Mouse (Mus musculus) hindbrain, embryonic 14.5 days (tissue): Measurements from ENCODE around the gene Bicc1. TPM values are rescaled to one million over a fixed set of nuclear protein-coding genes. Genes with fewer than 3 reads are reported as not detected.
A peak's percentile ranks its signal among the peaks of the same experiment; 100 is the strongest.

ENCODE experiments used
- ATAC-seq: fragments of 200-750 bp; cut with Nextera tagmentation; 2 replicates; pipeline ENCODE4 v1.8.0; 2017; ENCODE audit warnings: moderate number of reproducible peaks, mild to moderate bottlenecking, moderate TSS enrichment, moderate library complexity; ENCODE audit not compliant: low FRiP score
- DNase-seq: peaks from one replicate; pipeline ENCODE4 v3.0.0-alpha.2; 2015; ENCODE audit warnings: low spot score
- H3K27ac ChIP-seq: fragments of 300-500 bp; sonication (generic); 2 replicates; pipeline ENCODE4 v1.5.1; 2014; ENCODE audit warnings: mild to moderate bottlenecking, moderate library complexity
- H3K27me3 ChIP-seq: fragments of 300-500 bp; sonication (generic); 2 replicates; pipeline ENCODE4 v1.6.1; 2014; ENCODE audit warnings: mild to moderate bottlenecking, low read length, mixed read lengths; ENCODE audit not compliant: control insufficient read depth, insufficient read depth
- H3K36me3 ChIP-seq: fragments of 300-500 bp; sonication (generic); replicated peaks from 2 replicates; pipeline ENCODE4 v1.6.1; 2014; ENCODE audit not compliant: control insufficient read depth, insufficient read depth
- H3K4me1 ChIP-seq: fragments of 300-500 bp; sonication (generic); replicated peaks from 2 replicates; pipeline ENCODE4 v1.6.1; 2014; ENCODE audit warnings: antibody characterized with exemption, low read length, mixed read lengths; ENCODE audit not compliant: control insufficient read depth, insufficient read depth
- H3K4me2 ChIP-seq: fragments of 300-500 bp; sonication (generic); replicated peaks from 2 replicates; pipeline ENCODE4 v1.6.1; 2014; ENCODE audit warnings: mild to moderate bottlenecking, moderate library complexity
- H3K4me3 ChIP-seq: fragments of 300-500 bp; sonication (generic); replicated peaks from 2 replicates; pipeline ENCODE4 v1.5.1; 2014; ENCODE audit warnings: mild to moderate bottlenecking, low read length
- H3K9ac ChIP-seq: fragments of 300-500 bp; sonication (generic); 2 replicates; pipeline ENCODE4 v1.6.1; 2014
- H3K9me3 ChIP-seq: fragments of 300-500 bp; sonication (generic); 2 replicates; pipeline ENCODE4 v1.6.1; 2016; ENCODE audit warnings: low read length; ENCODE audit not compliant: control insufficient read depth
- WGBS: fragments of 180-500 bp; shearing (Covaris S2); extraction: QIAGEN DNeasy Blood & Tissue Kit; methylation state at CpG from one replicate; pipeline ENCODE4 v1.1.7; 2014; 5-methylcytosine and 5-hydroxymethylcytosine counted together
- polyA plus RNA-seq: library from polyadenylated mRNA; unstranded; fragments of >200 nt; fragmentation: Nextera tagmentation; extraction: Ambion mirVana; gene quantifications from 2 replicates; pipeline ENCODE4 v1.2.1, GENCODE M21; 2014

Bicc1 gene
- polyA plus RNA-seq, 1 experiment from 2014 or later: 6.8 TPM

GRCm38 (mm10) chr10:71170771-71171170 is 11.3 kb upstream of the Bicc1 start:
- DNase-seq: no peak
- Histone ChIP-seq H3K36me3 (no peaks in the 10 kb centered on the region), H3K4me2 (no peak overlapping the region), H3K9ac (no peak overlapping the region), H3K4me1 (no peaks in the 10 kb centered on the region), H3K27me3 (no peaks in the 10 kb centered on the region), H3K27ac (no peak overlapping the region), H3K4me3 (no peak overlapping the region), H3K9me3 (no peaks in the 10 kb centered on the region)
- ATAC-seq: no peak
- WGBS: 96% methylated on average over 5 of the region's 5 CpGs

GRCm38 (mm10) chr10:71169811-71170210 is 10.3 kb upstream of the Bicc1 start:
- no peaks in the 10 kb centered on the region for H3K4me1 ChIP-seq
- no peaks in the 10 kb centered on the region for H3K36me3 ChIP-seq
- 93% methylated on average over 10 of the region's 10 CpGs for WGBS
- H3K9me3 ChIP-seq: no peaks in the 10 kb centered on the region
- H3K4me2 ChIP-seq: no peak overlapping the region
- DNase-seq (no peak), ATAC-seq (no peak)
- H3K27ac ChIP-seq: no peak overlapping the region
- no peaks in the 10 kb centered on the region for H3K27me3 ChIP-seq
- H3K4me3 ChIP-seq: no peak overlapping the region
- H3K9ac ChIP-seq: no peak overlapping the region

GRCm38 (mm10) chr10:71169171-71169570 is 9.7 kb upstream of the Bicc1 start:
- 52% methylated on average over 4 of the region's 4 CpGs for WGBS
- no peak for DNase-seq
- no peaks in the 10 kb centered on the region for H3K9me3 ChIP-seq

GRCm38 (mm10) chr10:71160449-71160848 is 949 bp upstream of the Bicc1 start:
- H3K4me1 ChIP-seq: peaks cover 8% of the 10 kb centered on the region
- H3K9ac ChIP-seq: no peak overlapping the region
- H3K4me2 ChIP-seq: no peak overlapping the region
- no peaks in the 10 kb centered on the region for H3K36me3 ChIP-seq
- 76% methylated on average over 12 of the region's 12 CpGs for WGBS
- no peaks in the 10 kb centered on the region for H3K9me3 ChIP-seq
- no peak overlapping the region; the same call in 1 of the 2 replicates for H3K4me3 ChIP-seq
- no peak overlapping the region for H3K27ac ChIP-seq
- no peak for ATAC-seq
- H3K27me3 ChIP-seq: 0 out of 2 replicates have a peak, but pooled peaks cover 8% of the 10 kb centered on the region
- DNase-seq: no peak

More at GRCm38 (mm10) chr10:71169171-71169570, 9.7 kb upstream of the Bicc1 start:
- no peak overlapping the region for H3K27ac ChIP-seq
- H3K27me3 ChIP-seq: no peaks in the 10 kb centered on the region
- no peak overlapping the region for H3K9ac ChIP-seq
- no peaks in the 10 kb centered on the region for H3K4me1 ChIP-seq
- H3K4me2 ChIP-seq: no peak overlapping the region
- no peaks in the 10 kb centered on the region for H3K36me3 ChIP-seq
- ATAC-seq: no peak
- no peak overlapping the region for H3K4me3 ChIP-seq

GRCm38 (mm10) chr10:71158940-71159675 is 392 bp downstream of the Bicc1 start:
- ATAC-seq: peak; percentile 85
- no peak for DNase-seq
- Histone ChIP-seq H3K27ac (no peak overlapping the region), H3K4me1 (peaks cover 8% of the 10 kb centered on the region), H3K4me3 (peak overlapping the region; percentile 75), H3K9me3 (no peaks in the 10 kb centered on the region), H3K4me2 (peak overlapping the region; percentile 99), H3K36me3 (no peaks in the 10 kb centered on the region), H3K27me3 (0 out of 2 replicates have a peak, but pooled peaks cover 8% of the 10 kb centered on the region), H3K9ac (peak overlapping the region; percentile 73)
- under 1% methylated on average over 58 of the region's 65 CpGs for WGBS

GRCm38 (mm10) chr10:71156569-71156968 is 2.9 kb downstream of the Bicc1 start:
- 89% methylated on average over 5 of the region's 5 CpGs for WGBS
- Histone ChIP-seq H3K9ac (no peak overlapping the region), H3K27ac (no peak overlapping the region), H3K36me3 (no peaks in the 10 kb centered on the region), H3K4me1 (peaks cover 8% of the 10 kb centered on the region), H3K4me2 (no peak overlapping the region), H3K27me3 (0 out of 2 replicates have a peak, but pooled peaks cover 8% of the 10 kb centered on the region), H3K4me3 (no peak overlapping the region), H3K9me3 (no peaks in the 10 kb centered on the region)
- no peak for DNase-seq
- no peak for ATAC-seq

GRCm38 (mm10) chr10:71153610-71154009 is 5.9 kb downstream of the Bicc1 start:
- no peak overlapping the region for H3K4me3 ChIP-seq
- no peaks in the 10 kb centered on the region for H3K9me3 ChIP-seq
- 96% methylated on average over 6 of the region's 6 CpGs for WGBS
- H3K27ac ChIP-seq: no peak overlapping the region
- no peaks in the 10 kb centered on the region for H3K27me3 ChIP-seq
- no peak overlapping the region for H3K4me2 ChIP-seq
- no peak for DNase-seq
- no peak overlapping the region for H3K9ac ChIP-seq
- peaks cover 5% of the 10 kb centered on the region for H3K4me1 ChIP-seq
- no peaks in the 10 kb centered on the region for H3K36me3 ChIP-seq
- ATAC-seq: no peak

- no peaks in the 10 kb centered on the region for H3K36me3 ChIP-seq
- H3K9ac ChIP-seq: no peak overlapping the region
- no peak overlapping the region for H3K27ac ChIP-seq
- no peak overlapping the region for H3K4me2 ChIP-seq
- no peak for ATAC-seq
- DNase-seq: no peak
- H3K9me3 ChIP-seq: no peaks in the 10 kb centered on the region
- H3K4me1 ChIP-seq: 0 out of 2 replicates have a peak, but pooled peaks cover under 1% of the 10 kb centered on the region
- 91% methylated on average over 1 of the region's 1 CpGs for WGBS
- no peak overlapping the region for H3K4me3 ChIP-seq
- H3K27me3 ChIP-seq: no peaks in the 10 kb centered on the region
These were observed 6.4 kb downstream of the Bicc1 start for GRCm38 (mm10) chr10:71153138-71153537.

GRCm38 (mm10) chr10:71150486-71150885 is 9.0 kb downstream of the Bicc1 start:
- Histone ChIP-seq H3K4me2 (no peak overlapping the region), H3K4me1 (0 out of 2 replicates have a peak, but pooled peaks cover 3% of the 10 kb centered on the region), H3K9me3 (no peaks in the 10 kb centered on the region), H3K27ac (no peak overlapping the region), H3K9ac (no peak overlapping the region), H3K36me3 (no peaks in the 10 kb centered on the region), H3K27me3 (no peaks in the 10 kb centered on the region), H3K4me3 (no peak overlapping the region)
- ATAC-seq (no peak), DNase-seq (no peak)
- 92% methylated on average over 2 of the region's 2 CpGs for whole genome bisulfite sequencing
